Mouse (Mus musculus): ENCODE measurements around the gene Gm26741. TPM values are rescaled to one million over a fixed set of nuclear protein-coding genes. Genes with fewer than 3 reads are reported as not detected.
"Not testable (repeated sequence)": the region's sequence is repeated elsewhere in the genome, so short reads cannot be mapped to it uniquely, and the experiment has no call there.

Gm26741 gene
- polyA plus RNA-seq (2015; fragmentation: Nextera tagmentation; extraction: Ambion mirVana) = not detected in 2 replicates

GRCm38 (mm10) chr10:52358467-52358866 lies at the start of gene Gm26741:
Gm26741 (plus strand) TSS chr10:52358767.
- H3K4me3 ChIP-seq = no peak within 1 kb of the TSS
- H3K27me3 ChIP-seq = no peaks in the 10 kb centered on the region
- H3K36me3 ChIP-seq = peaks cover 8% of the 10 kb centered on the region; the same call in 1 of the 2 replicates
- no peak for ATAC-seq (ENCODE audit: insufficient number of reproducible peaks, low FRiP score, low TSS enrichment, low read depth)
- no peak within 1 kb of the TSS for H3K4me2 ChIP-seq
- no peaks in the 10 kb centered on the region for H3K4me1 ChIP-seq
- no peak within 1 kb of the TSS for H3K9ac ChIP-seq
- H3K9me3 ChIP-seq = no peaks in the 10 kb centered on the region
- 87% methylated on average over 2 of the region's 2 CpGs for WGBS
- no peak within 1 kb of the TSS for H3K27ac ChIP-seq

GRCm38 (mm10) chr10:52309196-52309595 lies 49.4 kb upstream of the Gm26741 start:
- Histone ChIP-seq H3K36me3 (peaks cover 9% of the 10 kb centered on the region), H3K4me2 (no peak overlapping the region), H3K27me3 (no peaks in the 10 kb centered on the region), H3K4me3 (no peak overlapping the region), H3K4me1 (no peaks in the 10 kb centered on the region), H3K27ac (no peak overlapping the region), H3K9me3 (no peaks in the 10 kb centered on the region), H3K9ac (no peak overlapping the region)
- 80% methylated on average over 8 of the region's 8 CpGs for WGBS
- no peak for ATAC-seq (ENCODE audit: insufficient number of reproducible peaks, low FRiP score, low TSS enrichment, low read depth)

GRCm38 (mm10) chr10:52319506-52320286 lies 38.9 kb upstream of the Gm26741 start:
- Histone ChIP-seq H3K36me3 (peaks cover 21% of the 10 kb centered on the region), H3K9me3 (no peaks in the 10 kb centered on the region), H3K9ac (no peak overlapping the region), H3K27me3 (no peaks in the 10 kb centered on the region), H3K4me1 (no peaks in the 10 kb centered on the region), H3K27ac (no peak overlapping the region), H3K4me2 (no peak overlapping the region), H3K4me3 (no peak overlapping the region)
- ATAC-seq (ENCODE audit: insufficient number of reproducible peaks, low FRiP score, low TSS enrichment, low read depth) = no peak
- 93% methylated on average over 28 of the region's 28 CpGs for WGBS

- Histone ChIP-seq H3K9me3 (no peaks in the 10 kb centered on the region), H3K27me3 (no peaks in the 10 kb centered on the region), H3K27ac (no peak overlapping the region), H3K4me2 (no peak overlapping the region), H3K4me3 (no peak overlapping the region), H3K9ac (no peak overlapping the region), H3K36me3 (peaks cover 17% of the 10 kb centered on the region), H3K4me1 (no peaks in the 10 kb centered on the region)
- 87% methylated on average over 3 of the region's 3 CpGs for WGBS
- no peak for ATAC-seq (ENCODE audit: insufficient number of reproducible peaks, low FRiP score, low TSS enrichment, low read depth)
Observed at GRCm38 (mm10) chr10:52321918-52322317, 36.6 kb upstream of the Gm26741 start.

GRCm38 (mm10) chr10:52331007-52331406 lies 27.6 kb upstream of the Gm26741 start:
- H3K9ac ChIP-seq = no peak overlapping the region
- no peaks in the 10 kb centered on the region for H3K9me3 ChIP-seq
- no peak overlapping the region for H3K4me3 ChIP-seq
- no peaks in the 10 kb centered on the region for H3K27me3 ChIP-seq
- ATAC-seq (ENCODE audit: insufficient number of reproducible peaks, low FRiP score, low TSS enrichment, low read depth) = no peak
- no peaks in the 10 kb centered on the region for H3K4me1 ChIP-seq
- H3K36me3 ChIP-seq = peaks cover 8% of the 10 kb centered on the region; the same call in 1 of the 2 replicates
- WGBS = 0% methylated on average over 1 of the region's 1 CpGs
- H3K27ac ChIP-seq = no peak overlapping the region
- H3K4me2 ChIP-seq = no peak overlapping the region

GRCm38 (mm10) chr10:52343324-52343723 lies 15.2 kb upstream of the Gm26741 start:
- ATAC-seq (ENCODE audit: insufficient number of reproducible peaks, low FRiP score, low TSS enrichment, low read depth); H3K4me1 ChIP-seq; H3K4me3 ChIP-seq; H3K27ac ChIP-seq; H3K9me3 ChIP-seq; H3K27me3 ChIP-seq; H3K4me2 ChIP-seq; H3K9ac ChIP-seq: not testable (repeated sequence)
- WGBS = 93% methylated on average over 4 of the region's 4 CpGs
- H3K36me3 ChIP-seq = peaks cover 57% of the 10 kb centered on the region

- Histone ChIP-seq H3K4me2 (no peak overlapping the region), H3K9ac (no peak overlapping the region), H3K4me3 (no peak overlapping the region), H3K27me3 (no peaks in the 10 kb centered on the region), H3K36me3 (peaks cover 38% of the 10 kb centered on the region), H3K4me1 (no peaks in the 10 kb centered on the region), H3K9me3 (no peaks in the 10 kb centered on the region), H3K27ac (no peak overlapping the region)
- ATAC-seq (ENCODE audit: insufficient number of reproducible peaks, low FRiP score, low TSS enrichment, low read depth) = no peak
- WGBS = 72% methylated on average over 9 of the region's 9 CpGs
Observed at GRCm38 (mm10) chr10:52353184-52353583, 5.4 kb upstream of the Gm26741 start.

GRCm38 (mm10) chr10:52360241-52360735 lies 1.7 kb downstream of the Gm26741 start:
- Histone ChIP-seq H3K4me3 (no peak overlapping the region), H3K27ac (no peak overlapping the region), H3K4me2 (no peak overlapping the region), H3K27me3 (no peaks in the 10 kb centered on the region), H3K9me3 (no peaks in the 10 kb centered on the region), H3K36me3 (peaks cover 8% of the 10 kb centered on the region; the same call in 1 of the 2 replicates), H3K9ac (no peak overlapping the region), H3K4me1 (no peaks in the 10 kb centered on the region)
- WGBS = 92% methylated on average over 4 of the region's 4 CpGs
- ATAC-seq (ENCODE audit: insufficient number of reproducible peaks, low FRiP score, low TSS enrichment, low read depth) = no peak

- no peak overlapping the region for H3K27ac ChIP-seq
- 89% methylated on average over 9 of the region's 9 CpGs for WGBS
- peaks cover 8% of the 10 kb centered on the region; the same call in 1 of the 2 replicates for H3K36me3 ChIP-seq
- no peak for ATAC-seq (ENCODE audit: insufficient number of reproducible peaks, low FRiP score, low TSS enrichment, low read depth)
- no peak overlapping the region for H3K9ac ChIP-seq
- no peaks in the 10 kb centered on the region for H3K27me3 ChIP-seq
- H3K4me2 ChIP-seq = no peak overlapping the region
- H3K4me3 ChIP-seq = no peak overlapping the region
- H3K4me1 ChIP-seq = no peaks in the 10 kb centered on the region
- H3K9me3 ChIP-seq = no peaks in the 10 kb centered on the region
Observed at GRCm38 (mm10) chr10:52360862-52361609, 2.5 kb downstream of the Gm26741 start.

- H3K4me2 ChIP-seq = no peak overlapping the region
- H3K9ac ChIP-seq = no peak overlapping the region
- H3K27ac ChIP-seq = no peak overlapping the region
- H3K4me3 ChIP-seq = no peak overlapping the region
- no peak for ATAC-seq (ENCODE audit: insufficient number of reproducible peaks, low FRiP score, low TSS enrichment, low read depth)
- H3K9me3 ChIP-seq = no peaks in the 10 kb centered on the region
- WGBS = 79% methylated on average over 4 of the region's 4 CpGs
- H3K27me3 ChIP-seq = no peaks in the 10 kb centered on the region
- H3K36me3 ChIP-seq = no peaks in the 10 kb centered on the region
- no peaks in the 10 kb centered on the region for H3K4me1 ChIP-seq
Observed at GRCm38 (mm10) chr10:52368376-52368775, 9.8 kb downstream of the Gm26741 start.

- Histone ChIP-seq H3K9me3 (no peaks in the 10 kb centered on the region), H3K27me3 (no peaks in the 10 kb centered on the region)
- WGBS = 38% methylated on average over 4 of the region's 4 CpGs
Observed at GRCm38 (mm10) chr10:52373834-52374233, 15.3 kb downstream of the Gm26741 start.

GRCm38 (mm10) chr10:52374651-52375050 lies 16.1 kb downstream of the Gm26741 start:
- Histone ChIP-seq H3K4me2 (no peak overlapping the region), H3K9me3 (no peaks in the 10 kb centered on the region), H3K4me1 (0 out of 2 replicates have a peak, but pooled peaks cover 3% of the 10 kb centered on the region), H3K27ac (no peak overlapping the region), H3K36me3 (no peaks in the 10 kb centered on the region), H3K27me3 (no peaks in the 10 kb centered on the region), H3K4me3 (no peak overlapping the region), H3K9ac (no peak overlapping the region)
- no peak for ATAC-seq (ENCODE audit: insufficient number of reproducible peaks, low FRiP score, low TSS enrichment, low read depth)

More at GRCm38 (mm10) chr10:52373834-52374233, 15.3 kb downstream of the Gm26741 start:
- Histone ChIP-seq H3K4me3 (no peak overlapping the region), H3K4me2 (no peak overlapping the region), H3K9ac (no peak overlapping the region), H3K4me1 (0 out of 2 replicates have a peak, but pooled peaks cover 3% of the 10 kb centered on the region), H3K36me3 (no peaks in the 10 kb centered on the region), H3K27ac (no peak overlapping the region)
- no peak for ATAC-seq (ENCODE audit: insufficient number of reproducible peaks, low FRiP score, low TSS enrichment, low read depth)
